9 mouse cellular contexts compared by ENCODE assay signal in the genomic region with DNA sequence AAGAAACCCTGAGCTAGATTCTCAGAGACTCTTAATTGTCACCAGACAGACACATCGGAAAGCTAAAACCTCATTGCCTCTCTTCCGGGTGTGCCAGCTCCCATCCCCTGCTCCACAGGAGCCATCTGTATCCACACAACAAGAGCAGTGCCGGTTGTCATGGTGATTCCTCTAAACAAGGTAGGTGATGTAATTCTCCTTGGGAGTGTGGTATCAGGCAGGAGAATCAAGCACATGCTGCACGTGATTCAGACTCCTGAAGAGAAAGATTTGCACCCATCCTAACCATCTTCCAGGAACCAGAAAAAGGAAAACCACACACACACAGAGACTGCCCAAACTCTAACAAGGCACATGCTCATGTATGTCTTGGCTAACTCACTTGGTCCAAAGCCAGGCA.
DNase-seq lines count a peak whose midpoint lies in the region; ATAC-seq lines count a peak whose summit lies in the region.
"Had no signal": no experiment of that assay in that cellular context is flagged by ENCODE, and none has a peak within 500 bp of the region (broad histone marks: within the 10 kb centered on the region; RNA-seq: fewer than 3 reads in every experiment).

No protein-coding gene starts in this region.

- no peaks in the 10 kb centered on the region for H3K9me3 ChIP-seq in forebrain, embryonic 16.5 days (ENCODE audit: control insufficient read depth, low read length)
- H3K9me3 ChIP-seq: limb, embryonic 15.5 days had no signal

- 14% methylated on average over 4 of the region's 4 CpGs for WGBS in forebrain, embryonic 16.5 days

- H3K36me3 ChIP-seq in forebrain, embryonic 16.5 days (ENCODE audit: control insufficient read depth, insufficient read depth): 0 out of 2 replicates have a peak, but pooled peaks cover 2% of the 10 kb centered on the region
- H3K36me3 ChIP-seq: limb, embryonic 15.5 days had no signal

- H3K4me3 ChIP-seq in forebrain, embryonic 16.5 days (replicated peaks; ENCODE audit: low read length): no peak overlapping the region
- H3K4me3 ChIP-seq: limb, embryonic 15.5 days had no signal

- no peaks in the 10 kb centered on the region for H3K27me3 ChIP-seq in forebrain, embryonic 16.5 days (replicated peaks; ENCODE audit: control insufficient read depth, insufficient read depth, low read length)
- H3K27me3 ChIP-seq: limb, embryonic 15.5 days had no signal

- peak overlapping the region; percentile 53 for H3K27ac ChIP-seq in forebrain, embryonic 16.5 days (ENCODE audit: low read length)
- H3K27ac ChIP-seq: limb, embryonic 15.5 days had no signal

- no peak overlapping the region for H3K4me2 ChIP-seq in forebrain, embryonic 16.5 days (ENCODE audit: low read length)
- H3K4me2 ChIP-seq: limb, embryonic 15.5 days had no signal

- DNase-seq in layer of hippocampus, adult 11-12 months (ENCODE audit: low spot score): peak; percentile 79
- DNase-seq in layer of hippocampus, postnatal 25 days (ENCODE audit: extremely low spot score in 1 of 2, low spot score in 1 of 2): no peak
- peak; percentile 85 for DNase-seq in left cerebral cortex, adult 11 months (ENCODE audit: low spot score)
- DNase-seq in right cerebral cortex, postnatal 14 days: peak; percentile 52
- DNase-seq in spleen, adult 18-20 months: no peak
- DNase-seq in kidney, adult 8-10 months: no peak

- ATAC-seq in forebrain, embryonic 16.5 days: peak; percentile 88
- no peak for ATAC-seq in granulocyte monocyte progenitor cell, adult 5-6 weeks (replicated peaks; ENCODE audit: poor library complexity, severe bottlenecking)

- no peak overlapping the region for H3K9ac ChIP-seq in forebrain, embryonic 16.5 days (replicated peaks; ENCODE audit: low read depth, low read length)
- H3K9ac ChIP-seq: limb, embryonic 15.5 days had no signal

- H3K4me1 ChIP-seq in forebrain, embryonic 16.5 days (replicated peaks; ENCODE audit: control insufficient read depth, insufficient read depth, low read length): peaks cover 19% of the 10 kb centered on the region
- H3K4me1 ChIP-seq: limb, embryonic 15.5 days had no signal

Comparison
In these comparisons a context has a peak if more than half of its experiments do, and no peak if none do; other contexts are left out.
1. DNase-seq: peak in layer of hippocampus, adult 11-12 months (single experiment), left cerebral cortex, adult 11 months (single experiment) and right cerebral cortex, postnatal 14 days (single experiment); none in layer of hippocampus, postnatal 25 days (0 of 2), spleen, adult 18-20 months (0 of 2) and kidney, adult 8-10 months (0 of 2).